Mouse (Mus musculus) left cerebral cortex, postnatal 36 days (tissue): ENCODE results near the gene Slbp. TPM values are rescaled to one million over a fixed set of nuclear protein-coding genes. Genes with fewer than 3 reads are reported as not detected.

Source experiments
- DNase-seq, 2 experiments: peaks; one replicate each; pipeline ENCODE4 v3.0.0; 2021 to 2022; ENCODE audit warnings: low spot score in 2 of 2, mixed read lengths in 1 of 2
- intact Hi-C: fragments of 180-260 bp; cut with DNase I; formaldehyde crosslinking; loops from one replicate; pipeline ENCODE4 v1.15.1; 2025
- total RNA-seq, 2 experiments: library from RNA; stranded (reverse); gene quantifications; 2 replicates each; pipeline ENCODE4 v1.2.3; 2021

Slbp gene
- total RNA-seq, 2 experiments from 2014 or later: 22.5 to 26.4 TPM

DNA sequence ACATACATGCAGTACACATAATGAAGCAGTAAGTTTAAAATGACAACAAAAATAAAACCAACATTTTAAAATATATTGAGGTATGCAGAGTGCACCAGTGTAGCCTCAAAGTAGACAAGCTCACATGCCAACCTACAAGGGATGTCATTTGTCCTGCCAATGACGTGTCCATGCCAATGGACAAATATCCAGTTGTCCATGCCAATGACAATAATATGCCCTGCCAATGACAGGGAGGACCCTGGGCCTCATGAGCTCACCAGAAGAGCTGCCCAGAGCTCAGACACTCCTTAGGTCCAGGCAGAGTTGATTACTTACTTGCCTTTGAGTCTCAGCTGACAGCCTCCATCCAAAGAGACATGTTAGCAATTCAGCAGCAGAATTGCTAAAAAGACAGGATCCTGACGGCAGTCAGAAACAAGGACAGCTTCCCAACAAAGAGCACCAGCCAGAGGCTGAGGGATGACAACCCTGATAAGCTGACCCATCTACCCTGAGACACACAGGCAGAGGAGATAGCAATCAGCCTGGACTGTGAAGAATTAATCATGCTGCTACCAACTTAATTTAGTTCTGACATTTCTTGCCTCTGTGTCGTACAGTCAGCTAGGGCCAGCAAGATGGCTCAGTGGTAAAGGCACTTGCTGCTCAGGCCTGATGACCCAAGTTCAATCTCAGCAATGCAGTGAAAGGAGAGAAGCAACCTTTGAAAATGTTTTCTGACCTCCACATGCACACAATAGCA, 14.6 kb downstream of the Slbp start:
- no peak for DNase-seq
- intact Hi-C loops: no loop called here

DNA sequence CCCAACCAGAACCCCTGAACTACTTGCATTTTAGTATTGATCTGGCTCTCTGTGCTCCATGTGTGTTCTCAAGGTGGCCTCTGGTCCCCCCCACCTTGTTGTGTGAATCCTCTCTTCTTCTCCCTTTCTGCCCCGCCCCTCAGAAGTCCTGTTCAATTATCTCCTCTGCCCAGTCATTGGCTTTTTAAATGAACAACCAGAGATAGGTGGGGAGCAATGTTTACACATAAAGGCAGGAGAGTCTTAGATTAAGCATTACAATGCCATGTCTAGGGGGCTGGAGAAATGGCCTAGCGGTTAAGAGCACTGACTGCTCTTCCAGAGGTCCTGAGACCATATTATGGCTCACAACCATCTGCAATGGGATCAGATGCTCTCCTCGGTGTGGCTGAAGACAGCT, 17.0 kb downstream of the Slbp start:
- intact Hi-C loops: no loop called here

DNA sequence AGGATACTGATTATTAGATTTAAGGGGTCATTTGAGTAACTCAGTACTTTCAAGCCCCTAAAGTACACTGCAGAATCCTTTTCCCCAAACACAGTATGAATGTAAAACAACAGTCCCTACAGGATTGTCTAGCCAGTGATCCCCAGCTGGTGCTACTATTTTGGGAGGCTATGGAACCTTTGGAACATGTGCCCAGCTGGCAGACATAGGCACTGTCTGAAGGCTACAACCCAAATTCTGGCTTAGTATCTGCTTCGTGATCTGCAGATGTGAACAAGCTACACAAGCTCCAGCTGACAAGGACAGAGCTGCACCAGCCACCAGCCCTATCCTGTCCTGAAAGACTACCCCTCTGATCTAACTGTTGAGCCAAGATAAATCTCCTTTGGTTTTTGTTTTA, 19.8 kb downstream of the Slbp start:
- no peak for DNase-seq
- intact Hi-C loops: no loop called here

More for the DNA sequence above, 17.0 kb downstream of the Slbp start:
- no peak for DNase-seq

DNA sequence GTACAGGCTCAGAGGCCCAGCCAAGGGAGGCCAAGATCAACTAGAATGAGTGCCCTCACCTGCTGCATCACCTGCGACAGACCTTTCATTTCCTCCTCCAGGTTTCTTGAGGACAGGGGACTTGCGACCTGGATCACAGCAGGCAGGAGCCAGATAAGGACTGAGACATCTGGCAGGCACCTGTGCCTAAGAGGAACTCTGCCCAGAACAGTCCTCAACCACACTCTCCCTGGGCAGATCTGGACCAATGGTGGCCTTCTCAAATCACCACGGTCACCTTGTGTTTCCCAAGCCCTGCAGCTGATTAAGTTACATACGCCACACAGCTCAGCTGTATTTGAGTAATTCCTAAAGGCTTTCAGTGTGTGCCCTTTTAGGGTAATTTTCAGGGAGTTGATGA, 21.8 kb downstream of the Slbp start:
- intact Hi-C loops: no loop called here

DNA sequence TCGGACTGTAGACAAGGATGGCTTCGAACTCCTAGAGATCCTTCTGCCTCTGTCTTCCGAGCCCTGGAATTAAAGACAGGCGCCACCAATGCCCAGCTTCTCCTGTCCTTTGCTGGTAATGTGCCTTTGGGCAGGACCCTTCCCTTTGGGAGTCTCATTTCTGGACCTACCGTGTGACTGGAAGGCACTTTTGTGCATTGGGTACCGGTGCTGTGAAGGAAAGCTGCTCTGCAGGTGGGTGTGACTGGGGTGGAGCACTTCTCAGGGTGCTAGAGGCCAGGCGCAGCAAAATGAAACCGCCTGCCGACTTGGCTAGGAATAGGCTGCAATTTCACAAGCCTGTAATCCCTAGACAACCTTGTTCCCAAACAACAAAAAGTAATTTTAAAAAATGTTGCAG, 22.3 kb downstream of the Slbp start:
- intact Hi-C loops: no loop called here

More for the DNA sequence above, 21.8 kb downstream of the Slbp start:
- DNase-seq: no peak

DNA sequence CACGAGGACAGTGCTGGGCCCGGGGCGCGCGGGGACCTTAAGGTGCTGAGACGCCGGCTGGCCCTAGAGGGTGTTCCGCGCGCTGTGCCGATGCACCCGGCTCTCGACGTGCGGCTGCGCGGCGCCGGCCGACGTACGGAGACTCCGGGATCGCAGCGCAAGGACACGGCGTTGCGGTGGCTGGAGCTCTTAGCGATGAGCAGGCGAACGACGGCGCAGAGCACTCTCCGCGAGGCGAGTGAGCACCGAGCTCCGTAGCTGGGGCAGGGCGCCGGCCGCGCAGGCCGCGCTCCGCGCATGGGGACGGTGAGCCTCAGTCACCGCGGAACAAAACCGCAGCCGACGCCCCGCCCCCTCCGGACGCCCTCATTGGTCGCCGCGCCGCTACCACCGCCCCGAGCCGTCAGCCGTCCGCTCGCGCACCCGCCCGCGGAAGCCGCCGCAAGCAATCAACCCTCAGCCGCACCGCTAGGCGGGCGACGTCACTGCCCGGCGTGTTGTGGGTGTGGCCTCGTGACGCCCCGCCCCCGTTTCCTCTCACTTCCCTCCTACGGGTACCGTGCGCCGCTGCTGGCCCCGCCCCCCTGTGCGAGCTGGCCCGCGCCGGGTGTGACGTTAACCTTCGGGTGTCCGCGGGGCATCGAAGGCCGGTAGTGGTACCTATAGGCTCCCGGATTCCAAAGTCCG, 22.9 kb downstream of the Slbp start, which contains the start of the genes Fam53a and Gm9903:
Fam53a (minus strand) TSS at position 335 of the 687 bp plus-strand sequence.
Gm9903 (plus strand) TSS at position 625 of the 687 bp plus-strand sequence.
- intact Hi-C loops: loop anchor here (1.0 kb wide), 1 partner anchor 28 kb away; no protein-coding TSS in a partner anchor
- peak; percentile 99 to 100 for DNase-seq

More for the DNA sequence above, 22.3 kb downstream of the Slbp start:
- DNase-seq: no peak

DNA sequence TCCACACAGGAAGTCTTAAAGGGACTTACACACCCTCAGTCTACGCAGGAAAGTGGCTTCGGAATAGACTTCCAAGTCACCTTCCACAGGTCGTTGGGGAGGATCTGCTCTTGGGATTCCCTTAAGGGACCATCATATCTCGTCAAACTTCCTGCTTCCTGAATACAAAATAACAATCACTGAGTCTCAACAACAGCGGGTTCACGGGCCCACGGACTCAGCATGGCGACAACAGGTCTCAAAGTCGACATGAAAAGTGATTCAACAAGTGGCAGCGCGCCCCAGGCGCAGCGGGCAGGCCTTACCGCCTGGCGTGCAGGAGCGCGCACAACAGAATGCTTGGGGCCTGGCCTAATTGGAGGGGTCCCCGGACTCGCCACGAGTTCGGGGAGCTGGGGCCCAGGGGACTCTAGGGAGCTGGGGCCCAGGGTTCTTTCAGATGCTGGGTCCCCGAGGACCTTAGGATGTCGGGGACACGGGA, 23.5 kb downstream of the Slbp start:
- intact Hi-C loops: loop anchor here (1.0 kb wide), 1 partner anchor 28 kb away; no protein-coding TSS in a partner anchor
- DNase-seq: no peak

DNA sequence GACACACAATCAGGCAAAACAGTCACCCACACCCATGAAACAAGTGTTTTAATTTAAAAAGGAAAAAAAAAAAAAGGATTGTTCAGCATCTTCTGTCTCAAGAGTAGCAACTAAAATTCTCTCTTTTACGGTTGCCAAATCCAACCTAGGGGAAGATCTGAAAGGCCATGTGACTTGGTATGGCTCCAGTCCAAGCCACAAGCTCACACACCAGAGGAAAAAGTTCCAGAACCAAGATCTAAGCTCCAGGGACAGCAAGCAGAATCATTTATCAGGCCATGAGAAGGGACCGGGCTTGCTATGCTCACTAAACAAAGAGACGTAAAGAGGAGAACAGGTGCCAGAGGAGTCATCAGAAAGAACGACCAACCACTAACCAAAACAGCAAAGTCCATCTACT, 24.4 kb downstream of the Slbp start:
- DNase-seq: no peak
- intact Hi-C loops: no loop called here

DNA sequence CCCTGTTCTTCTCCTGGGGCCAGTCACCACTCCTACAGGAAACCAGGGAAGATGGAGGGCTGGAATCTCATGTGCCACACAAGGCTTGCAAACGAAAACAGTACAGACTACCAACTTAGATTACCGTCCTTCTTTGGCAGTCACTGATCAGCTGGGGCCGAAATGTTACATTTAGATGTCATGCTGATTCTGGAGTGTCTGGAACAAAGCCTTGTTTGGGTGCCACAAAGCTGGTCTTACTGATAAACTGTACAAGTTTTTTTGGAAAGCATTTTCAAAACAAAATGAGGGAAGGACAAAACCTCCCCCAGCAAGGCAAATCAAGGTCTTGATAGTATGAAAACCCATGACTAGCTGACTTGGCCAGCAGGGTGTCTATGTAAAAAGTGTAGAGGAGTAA, 28.6 kb downstream of the Slbp start:
- DNase-seq: no peak
- intact Hi-C loops: no loop called here

DNA sequence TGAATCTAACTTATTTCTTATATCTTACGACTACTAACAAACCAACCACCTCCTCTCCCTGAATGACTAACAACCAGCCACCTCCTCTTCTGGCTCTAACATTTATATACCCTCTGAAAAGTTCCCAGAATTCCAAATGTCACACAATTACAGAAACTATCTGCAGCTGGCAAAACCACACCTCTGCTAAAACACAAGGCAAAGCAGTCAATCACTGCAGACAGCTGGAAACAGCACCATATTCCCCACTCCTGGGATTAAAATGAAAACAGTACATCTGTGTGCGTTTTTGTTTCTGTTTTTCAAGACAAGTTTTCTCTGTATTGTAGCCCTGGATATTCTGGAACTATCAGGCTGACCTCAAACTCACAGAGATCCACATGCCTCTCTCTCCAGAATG, 29.7 kb downstream of the Slbp start:
- intact Hi-C loops: no loop called here
- DNase-seq: no peak

DNA sequence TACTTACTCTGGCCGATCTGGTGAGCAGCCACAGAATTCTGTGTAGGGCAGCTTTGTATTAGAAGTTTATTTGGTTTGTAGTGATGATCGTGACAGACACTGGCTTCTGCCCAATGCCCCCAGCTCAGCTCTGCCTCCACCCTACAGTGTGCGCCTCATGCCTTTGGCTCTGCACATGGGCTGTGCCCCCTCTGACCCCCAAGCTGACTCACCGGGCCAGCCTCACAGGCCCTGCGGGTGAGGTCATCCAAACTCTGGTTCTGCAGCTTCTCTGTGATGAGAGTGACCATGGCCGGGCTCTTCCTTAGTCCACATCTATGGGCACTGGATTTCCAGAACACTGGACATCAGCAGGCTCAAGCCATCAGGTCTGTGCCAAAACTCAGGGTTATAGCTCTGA, 38.0 kb downstream of the Slbp start:
- DNase-seq: no peak
- intact Hi-C loops: no loop called here

DNA sequence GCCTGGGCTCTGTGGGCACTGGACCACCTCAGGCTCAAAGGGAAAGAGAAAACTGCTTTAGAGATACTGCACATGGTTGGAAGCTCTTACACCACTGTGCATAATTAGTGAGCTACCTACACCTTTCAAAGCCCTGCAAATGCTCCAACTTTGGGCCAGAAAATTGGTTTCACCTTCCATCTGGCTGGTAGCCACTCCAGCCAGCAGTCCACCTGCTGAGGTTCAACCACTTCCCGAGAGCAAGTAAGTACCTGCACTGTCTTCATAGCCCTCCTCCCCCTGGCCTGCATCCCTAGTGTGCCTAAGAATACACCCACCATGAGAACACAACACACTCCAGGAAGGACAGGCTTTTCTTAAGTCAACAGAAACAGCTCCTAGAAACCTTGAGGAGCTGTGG, 40.6 kb downstream of the Slbp start:
- intact Hi-C loops: no loop called here
- DNase-seq: no peak

DNA sequence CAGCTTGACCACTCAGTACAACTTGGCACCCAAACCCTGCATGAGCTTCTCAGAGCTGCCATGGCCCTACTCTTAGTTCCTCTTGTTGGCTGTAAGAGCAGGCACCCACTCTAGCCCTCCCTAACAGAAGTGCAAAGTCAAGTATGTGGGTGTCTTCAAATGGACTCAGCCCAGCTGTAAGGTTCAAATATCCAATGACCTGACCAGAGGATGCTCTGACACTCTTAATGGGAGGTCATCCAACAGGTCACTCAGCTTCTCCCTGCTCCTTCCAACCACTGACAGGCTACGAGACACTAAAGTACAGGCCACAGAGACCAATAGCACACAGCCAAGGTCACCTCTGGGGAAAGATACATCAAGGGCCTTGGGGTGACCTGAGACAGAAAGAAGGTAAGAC, 43.1 kb downstream of the Slbp start:
- no peak for DNase-seq
- intact Hi-C loops: no loop called here

DNA sequence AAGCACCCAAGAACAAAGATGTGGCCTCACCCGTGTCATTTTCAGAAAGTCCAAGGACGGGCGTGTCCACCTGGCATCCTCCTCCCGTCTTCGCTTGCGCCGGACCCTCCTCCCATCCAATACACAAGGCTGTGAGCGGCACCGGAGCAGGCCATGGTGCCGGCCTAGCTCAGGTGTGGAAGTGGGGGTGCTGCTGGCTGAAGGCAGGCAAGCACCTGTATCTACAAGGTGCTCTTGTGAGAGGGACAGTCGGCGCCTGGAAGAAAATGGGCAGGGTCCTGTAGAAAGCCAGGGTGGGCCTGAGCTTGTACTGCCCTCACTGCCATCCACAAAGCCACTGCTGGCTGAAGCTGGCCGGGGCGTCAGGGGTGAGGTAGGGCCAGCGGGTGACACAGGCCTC, 44.9 kb downstream of the Slbp start:
- DNase-seq: no peak
- intact Hi-C loops: no loop called here

DNA sequence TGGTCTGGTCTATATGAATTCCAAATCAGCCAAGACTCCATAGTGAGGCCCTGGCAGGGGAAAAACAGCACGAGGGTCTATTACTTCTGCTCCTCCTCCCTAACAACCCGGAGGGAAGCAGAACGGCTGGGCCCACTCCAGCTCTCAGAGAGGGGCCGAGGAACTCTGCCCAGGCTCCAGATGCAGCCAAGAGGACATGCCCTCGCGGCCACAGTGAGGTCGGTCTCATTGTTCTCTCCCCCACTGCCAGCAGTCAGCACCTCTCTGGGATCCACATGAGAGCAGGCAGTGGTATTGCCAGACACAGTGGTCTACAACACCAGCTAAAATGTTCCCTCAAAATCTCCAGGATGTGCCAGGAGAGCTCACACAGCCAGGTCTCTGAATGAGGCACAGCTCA, 45.7 kb downstream of the Slbp start:
- DNase-seq: no peak
- intact Hi-C loops: no loop called here

DNA sequence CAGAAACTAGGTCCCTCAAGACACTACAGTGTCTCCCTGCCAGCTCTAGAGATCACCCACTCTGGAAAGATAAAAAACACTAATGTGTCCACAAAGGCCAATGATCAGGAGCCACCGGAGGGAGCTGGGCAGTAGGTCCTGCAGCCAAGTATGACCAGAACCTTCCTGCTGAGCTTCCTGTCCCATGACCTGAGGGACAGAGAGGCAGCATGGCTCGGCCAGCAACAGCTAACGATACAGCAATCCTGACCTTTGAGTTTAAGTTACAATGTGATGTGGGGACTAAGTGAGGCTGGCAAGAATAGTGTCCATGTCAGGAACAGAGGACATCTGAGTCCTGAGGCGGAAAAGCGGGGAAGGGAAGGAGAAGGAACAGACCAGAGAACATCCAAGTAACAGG, 47.1 kb downstream of the Slbp start:
- no peak for DNase-seq

DNA sequence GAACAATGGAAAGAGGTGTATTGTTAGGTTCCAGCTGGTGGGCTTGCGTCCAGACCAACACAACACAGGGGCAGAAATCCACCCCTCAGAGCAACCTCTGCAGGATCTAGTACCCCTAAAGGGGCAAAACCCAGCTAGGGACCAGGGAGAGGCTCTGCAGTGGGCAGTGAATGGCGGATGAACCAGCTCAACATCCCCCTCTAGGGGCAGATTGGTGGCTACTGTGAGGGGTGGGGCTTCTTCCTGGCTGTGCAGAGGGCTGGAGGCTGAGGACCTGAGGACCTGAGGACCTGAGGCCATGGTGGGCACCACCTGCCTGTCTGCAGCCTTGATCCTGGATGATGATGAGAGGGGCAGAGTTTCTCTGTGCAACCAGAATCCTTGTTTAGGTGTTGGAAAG, 58.8 kb downstream of the Slbp start:
- intact Hi-C loops: no loop called here
- DNase-seq: no peak

More for the DNA sequence above, 47.1 kb downstream of the Slbp start:
- intact Hi-C loops: no loop called here

DNA sequence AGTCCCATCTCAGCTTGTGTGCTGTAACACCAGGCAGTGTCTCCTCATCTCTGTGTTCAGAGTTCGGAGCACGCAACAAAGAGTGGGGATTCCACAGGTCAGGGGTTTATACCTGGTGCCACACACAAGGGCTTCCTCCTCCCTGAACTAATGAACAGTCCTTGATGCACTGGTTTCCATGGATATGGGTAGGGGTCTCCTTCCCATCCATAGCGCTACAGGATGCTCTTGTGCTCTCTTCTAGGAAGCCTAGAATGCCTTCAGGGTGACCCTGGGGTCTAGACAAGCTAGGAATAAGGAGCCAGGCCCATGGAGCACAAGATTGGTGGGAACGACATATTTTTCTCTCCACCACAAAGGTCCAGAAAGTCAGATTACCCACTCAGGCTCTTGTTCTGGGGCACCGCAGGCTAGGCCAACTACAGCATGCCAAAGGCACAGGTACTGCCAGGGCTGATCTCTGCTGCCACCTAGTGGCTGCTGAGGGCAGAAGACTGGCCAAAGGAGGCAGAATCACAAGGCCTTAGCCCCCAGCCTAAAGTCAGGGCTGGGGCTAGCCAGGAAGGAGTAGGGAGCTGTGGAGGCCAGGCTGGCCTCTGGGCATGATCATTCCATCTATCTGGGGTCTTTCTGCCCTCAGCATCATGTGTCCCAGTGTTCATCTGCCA, 63.0 kb downstream of the Slbp start:
- DNase-seq: peak; percentile 60 to 61
- intact Hi-C loops: loop anchor here (2.0 to 5.0 kb wide), 2 partner anchors 92 to 197 kb away; no protein-coding TSS in a partner anchor

DNA sequence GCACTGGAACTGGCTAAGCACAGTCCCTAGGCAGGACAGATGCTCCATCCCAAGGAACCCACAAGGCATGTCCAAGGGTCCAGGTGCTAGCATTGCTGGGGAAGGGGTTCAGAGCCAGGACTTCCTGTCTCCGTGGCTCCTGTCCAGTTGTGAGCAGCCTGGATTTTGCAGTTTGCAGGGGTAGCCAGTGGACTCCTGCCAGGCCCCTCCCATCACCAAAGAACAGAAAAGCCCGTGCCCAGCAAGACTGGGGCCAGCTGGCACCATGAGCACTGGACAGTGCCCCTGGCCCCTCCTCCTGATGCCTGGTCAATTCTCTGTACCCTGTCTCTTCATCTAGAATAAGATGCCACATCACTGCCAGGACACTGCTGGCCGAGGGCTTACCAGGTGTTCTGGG, 64.3 kb downstream of the Slbp start:
- intact Hi-C loops: loop anchor here (2.0 to 5.0 kb wide), 2 partner anchors 91 to 195 kb away; no protein-coding TSS in a partner anchor
- no peak for DNase-seq

DNA sequence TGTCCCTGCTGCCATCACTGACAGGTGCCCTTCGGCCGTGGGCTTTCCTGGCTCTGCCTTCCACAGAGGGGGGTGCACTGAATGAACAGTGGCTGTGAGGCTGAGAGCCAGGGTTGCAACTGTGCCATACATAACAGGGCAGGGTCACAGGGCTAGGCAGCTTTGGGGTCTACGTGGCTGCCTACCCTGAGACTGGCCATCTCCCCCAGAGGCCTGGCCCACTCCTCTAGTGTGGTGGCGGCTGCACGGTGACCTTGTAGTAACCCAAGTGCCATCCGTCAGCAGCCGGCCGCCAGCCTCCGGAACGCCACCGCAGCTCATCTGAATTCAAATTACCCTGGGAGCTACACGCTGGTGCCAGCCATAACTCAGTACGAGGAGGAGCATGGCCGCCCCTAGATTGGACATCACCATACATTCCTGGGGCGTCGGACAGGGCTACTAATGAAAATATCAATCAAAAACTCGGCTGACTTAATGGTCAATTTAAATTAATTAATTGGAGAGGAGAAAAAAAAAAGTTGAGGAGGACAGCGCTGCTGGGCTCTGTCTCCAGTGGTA, 64.8 kb downstream of the Slbp start:
- intact Hi-C loops: loop anchor here (2.0 to 5.0 kb wide), 2 partner anchors 90 to 195 kb away; no protein-coding TSS in a partner anchor
- DNase-seq: no peak
